Mouse (Mus musculus): ENCODE results near the gene Tars. TPM values are rescaled to one million over a fixed set of nuclear protein-coding genes. Genes with fewer than 3 reads are reported as not detected.
A peak's percentile ranks its signal among the peaks of the same experiment; 100 is the strongest.

Tars gene
- polyA plus RNA-seq, 1 experiment from 2014 or later, result 34.6 TPM

GRCm38 (mm10) chr15:11361824-11362223 lies 37.6 kb downstream of the Tars start:
- 75% methylated on average over 5 of the region's 5 CpGs for WGBS
- no peak overlapping the region for H3K9ac ChIP-seq (ENCODE audit: low read length)
- H3K27me3 ChIP-seq (ENCODE audit: control insufficient read depth, insufficient read depth, low read length), result no peaks in the 10 kb centered on the region
- H3K4me2 ChIP-seq (ENCODE audit: low read length), result no peak overlapping the region
- no peaks in the 10 kb centered on the region for H3K9me3 ChIP-seq (ENCODE audit: control insufficient read depth, low read length)
- no peak overlapping the region for H3K27ac ChIP-seq (replicated peaks in 1 of 2; ENCODE audit: control insufficient read depth in 1 of 2, insufficient read depth in 1 of 2, low read depth in 2 of 2, low read length in 2 of 2)
- H3K36me3 ChIP-seq (ENCODE audit: control insufficient read depth, insufficient read depth, low read length), result no peaks in the 10 kb centered on the region
- ATAC-seq (ENCODE audit: insufficient number of reproducible peaks, insufficient read depth, low FRiP score, low read depth), result no peak
- H3K4me3 ChIP-seq (ENCODE audit: control insufficient read depth in 1 of 2, insufficient read depth in 1 of 2, low read depth in 1 of 2, low read length in 2 of 2), result no peak overlapping the region
- H3K4me1 ChIP-seq (ENCODE audit: control insufficient read depth in 2 of 2, insufficient read depth in 2 of 2, low read length in 2 of 2), result no peaks in the 10 kb centered on the region

- Histone ChIP-seq H3K4me1 (ENCODE audit: control insufficient read depth in 2 of 2, insufficient read depth in 2 of 2, low read length in 2 of 2) (no peaks in the 10 kb centered on the region), H3K9ac (ENCODE audit: low read length) (no peak overlapping the region), H3K27me3 (ENCODE audit: control insufficient read depth, insufficient read depth, low read length) (no peaks in the 10 kb centered on the region), H3K4me3 (ENCODE audit: control insufficient read depth in 1 of 2, insufficient read depth in 1 of 2, low read depth in 1 of 2, low read length in 2 of 2) (no peak overlapping the region), H3K9me3 (ENCODE audit: control insufficient read depth, low read length) (no peaks in the 10 kb centered on the region), H3K4me2 (ENCODE audit: low read length) (no peak overlapping the region), H3K36me3 (ENCODE audit: control insufficient read depth, insufficient read depth, low read length) (no peaks in the 10 kb centered on the region), H3K27ac (replicated peaks in 1 of 2; ENCODE audit: control insufficient read depth in 1 of 2, insufficient read depth in 1 of 2, low read depth in 2 of 2, low read length in 2 of 2) (no peak overlapping the region)
- 58% methylated on average over 1 of the region's 1 CpGs for WGBS
- ATAC-seq (ENCODE audit: insufficient number of reproducible peaks, insufficient read depth, low FRiP score, low read depth), result peak; percentile 26; the same call in 1 of the 2 replicates
Measured at GRCm38 (mm10) chr15:11360888-11361287, 38.6 kb downstream of the Tars start.

- WGBS, result 87% methylated on average over 2 of the region's 2 CpGs
- Histone ChIP-seq H3K9ac (ENCODE audit: low read length) (no peak overlapping the region), H3K27ac (replicated peaks in 1 of 2; ENCODE audit: control insufficient read depth in 1 of 2, insufficient read depth in 1 of 2, low read depth in 2 of 2, low read length in 2 of 2) (no peak overlapping the region), H3K4me3 (ENCODE audit: control insufficient read depth in 1 of 2, insufficient read depth in 1 of 2, low read depth in 1 of 2, low read length in 2 of 2) (no peak overlapping the region), H3K4me2 (ENCODE audit: low read length) (no peak overlapping the region), H3K4me1 (ENCODE audit: control insufficient read depth in 2 of 2, insufficient read depth in 2 of 2, low read length in 2 of 2) (no peaks in the 10 kb centered on the region), H3K9me3 (ENCODE audit: control insufficient read depth, low read length) (no peaks in the 10 kb centered on the region), H3K27me3 (ENCODE audit: control insufficient read depth, insufficient read depth, low read length) (no peaks in the 10 kb centered on the region), H3K36me3 (ENCODE audit: control insufficient read depth, insufficient read depth, low read length) (no peaks in the 10 kb centered on the region)
- ATAC-seq (ENCODE audit: insufficient number of reproducible peaks, insufficient read depth, low FRiP score, low read depth), result no peak
Measured at GRCm38 (mm10) chr15:11357501-11357900, 42.0 kb downstream of the Tars start.

- H3K27me3 ChIP-seq (ENCODE audit: control insufficient read depth, insufficient read depth, low read length), result no peaks in the 10 kb centered on the region
- no peak overlapping the region for H3K9ac ChIP-seq (ENCODE audit: low read length)
- no peaks in the 10 kb centered on the region for H3K4me1 ChIP-seq (ENCODE audit: control insufficient read depth in 2 of 2, insufficient read depth in 2 of 2, low read length in 2 of 2)
- H3K4me3 ChIP-seq (ENCODE audit: control insufficient read depth in 1 of 2, insufficient read depth in 1 of 2, low read depth in 1 of 2, low read length in 2 of 2), result no peak overlapping the region
- no peak overlapping the region for H3K27ac ChIP-seq (replicated peaks in 1 of 2; ENCODE audit: control insufficient read depth in 1 of 2, insufficient read depth in 1 of 2, low read depth in 2 of 2, low read length in 2 of 2)
- H3K9me3 ChIP-seq (ENCODE audit: control insufficient read depth, low read length), result no peaks in the 10 kb centered on the region
- H3K36me3 ChIP-seq (ENCODE audit: control insufficient read depth, insufficient read depth, low read length), result no peaks in the 10 kb centered on the region
- 71% methylated on average over 3 of the region's 3 CpGs for WGBS
- H3K4me2 ChIP-seq (ENCODE audit: low read length), result no peak overlapping the region
- no peak for ATAC-seq (ENCODE audit: insufficient number of reproducible peaks, insufficient read depth, low FRiP score, low read depth)
Measured at GRCm38 (mm10) chr15:11355865-11356264, 43.6 kb downstream of the Tars start.

- no peaks in the 10 kb centered on the region for H3K27me3 ChIP-seq (ENCODE audit: control insufficient read depth, insufficient read depth, low read length)
- H3K4me1 ChIP-seq (ENCODE audit: control insufficient read depth in 2 of 2, insufficient read depth in 2 of 2, low read length in 2 of 2), result no peaks in the 10 kb centered on the region
- no peak overlapping the region for H3K9ac ChIP-seq (ENCODE audit: low read length)
- WGBS, result 84% methylated on average over 7 of the region's 7 CpGs
- no peak overlapping the region for H3K4me2 ChIP-seq (ENCODE audit: low read length)
- no peak overlapping the region for H3K27ac ChIP-seq (replicated peaks in 1 of 2; ENCODE audit: control insufficient read depth in 1 of 2, insufficient read depth in 1 of 2, low read depth in 2 of 2, low read length in 2 of 2)
- ATAC-seq (ENCODE audit: insufficient number of reproducible peaks, insufficient read depth, low FRiP score, low read depth), result no peak
- no peaks in the 10 kb centered on the region for H3K9me3 ChIP-seq (ENCODE audit: control insufficient read depth, low read length)
- no peaks in the 10 kb centered on the region for H3K36me3 ChIP-seq (ENCODE audit: control insufficient read depth, insufficient read depth, low read length)
- no peak overlapping the region for H3K4me3 ChIP-seq (ENCODE audit: control insufficient read depth in 1 of 2, insufficient read depth in 1 of 2, low read depth in 1 of 2, low read length in 2 of 2)
Measured at GRCm38 (mm10) chr15:11339467-11340180, 59.8 kb downstream of the Tars start.
